Mouse (Mus musculus) layer of hippocampus, postnatal 36 days (tissue): ENCODE results near the gene 1700029I15Rik. TPM values are rescaled to one million over a fixed set of nuclear protein-coding genes. Genes with fewer than 3 reads are reported as not detected.
A peak's percentile ranks its signal among the peaks of the same experiment; 100 is the strongest.

Experiments used
- DNase-seq, 2 experiments: peaks; one replicate each; pipeline ENCODE4 v3.0.0; 2022
- total RNA-seq, 2 experiments: library from RNA; stranded (reverse); gene quantifications; 2 replicates each; pipeline ENCODE4 v1.2.3; 2021

1700029I15Rik gene
- total RNA-seq, 2 experiments from 2014 or later = 3.8 to 6.4 TPM

- DNase-seq = no peak
Measured at GRCm38 (mm10) chr2:92374514-92374913, 7.8 kb upstream of the 1700029I15Rik start, which contains the start of the genes Pex16 and Large2. TSS of gene Pex16 (plus strand) at chr2:92374676. TSS of gene Large2 (minus strand) at chr2:92374869.

GRCm38 (mm10) chr2:92375099-92375623, 7.2 kb upstream of the 1700029I15Rik start:
- DNase-seq = peak; percentile 96 to 97

- no peak for DNase-seq
Measured at GRCm38 (mm10) chr2:92375788-92376187, 6.5 kb upstream of the 1700029I15Rik start.

- DNase-seq = no peak
Measured at GRCm38 (mm10) chr2:92376300-92376699, 6.0 kb upstream of the 1700029I15Rik start.

- DNase-seq = no peak
Measured at GRCm38 (mm10) chr2:92377320-92377719, 5.0 kb upstream of the 1700029I15Rik start.

GRCm38 (mm10) chr2:92379783-92380494, 2.4 kb upstream of the 1700029I15Rik start:
- DNase-seq = no peak

- no peak for DNase-seq
Measured at GRCm38 (mm10) chr2:92380495-92381050, 1.8 kb upstream of the 1700029I15Rik start.

- no peak for DNase-seq
Measured at GRCm38 (mm10) chr2:92381161-92381560, 1.2 kb upstream of the 1700029I15Rik start.

- no peak for DNase-seq
Measured at GRCm38 (mm10) chr2:92382759-92383158, 421 bp downstream of the 1700029I15Rik start.

- no peak for DNase-seq
Measured at GRCm38 (mm10) chr2:92384101-92384500, 1.8 kb downstream of the 1700029I15Rik start.

- DNase-seq = no peak
Measured at GRCm38 (mm10) chr2:92385113-92386051, 3.0 kb downstream of the 1700029I15Rik start.

- no peak for DNase-seq
Measured at GRCm38 (mm10) chr2:92386821-92387570, 4.7 kb downstream of the 1700029I15Rik start.

GRCm38 (mm10) chr2:92387646-92388045, 5.3 kb downstream of the 1700029I15Rik start:
- peak in 1 of 2 experiments; percentile 60 for DNase-seq

GRCm38 (mm10) chr2:92388081-92388517, 5.8 kb downstream of the 1700029I15Rik start:
- DNase-seq = no peak

- DNase-seq = peak; percentile 89 to 94
Measured at GRCm38 (mm10) chr2:92388891-92389641, 6.7 kb downstream of the 1700029I15Rik start.

GRCm38 (mm10) chr2:92389645-92390044, 7.3 kb downstream of the 1700029I15Rik start:
- no peak for DNase-seq

GRCm38 (mm10) chr2:92390206-92390930, 8.0 kb downstream of the 1700029I15Rik start:
- no peak for DNase-seq

- peak in 1 of 2 experiments; percentile 52 for DNase-seq
Measured at GRCm38 (mm10) chr2:92391116-92391515, 8.8 kb downstream of the 1700029I15Rik start.

GRCm38 (mm10) chr2:92391703-92392317, 9.5 kb downstream of the 1700029I15Rik start:
- DNase-seq = no peak
